Mouse (Mus musculus) mouse trophoblast stem cell (cell line): ENCODE results near the gene Ccdc17.

ENCODE experiments used
- in situ Hi-C, 2 experiments: fragments of 300-500 bp; cut with MseI, MboI; formaldehyde crosslinking; loops; 2 replicates in 1 of 2; 3 replicates in 1 of 2; pipeline ENCODE4 v1.15.1; 2025

The Ccdc17 gene

GRCm38 (mm10) chr4:116644326-116644725 is 47.9 kb downstream of the Ccdc17 start:
- in situ Hi-C loops: no loop called here

GRCm38 (mm10) chr4:116645624-116646023 is 49.2 kb downstream of the Ccdc17 start:
- in situ Hi-C loops: no loop called here

- in situ Hi-C loops: no loop called here
These were observed 53.0 kb downstream of the Ccdc17 start for GRCm38 (mm10) chr4:116649411-116649810.
